In the genomic region with DNA sequence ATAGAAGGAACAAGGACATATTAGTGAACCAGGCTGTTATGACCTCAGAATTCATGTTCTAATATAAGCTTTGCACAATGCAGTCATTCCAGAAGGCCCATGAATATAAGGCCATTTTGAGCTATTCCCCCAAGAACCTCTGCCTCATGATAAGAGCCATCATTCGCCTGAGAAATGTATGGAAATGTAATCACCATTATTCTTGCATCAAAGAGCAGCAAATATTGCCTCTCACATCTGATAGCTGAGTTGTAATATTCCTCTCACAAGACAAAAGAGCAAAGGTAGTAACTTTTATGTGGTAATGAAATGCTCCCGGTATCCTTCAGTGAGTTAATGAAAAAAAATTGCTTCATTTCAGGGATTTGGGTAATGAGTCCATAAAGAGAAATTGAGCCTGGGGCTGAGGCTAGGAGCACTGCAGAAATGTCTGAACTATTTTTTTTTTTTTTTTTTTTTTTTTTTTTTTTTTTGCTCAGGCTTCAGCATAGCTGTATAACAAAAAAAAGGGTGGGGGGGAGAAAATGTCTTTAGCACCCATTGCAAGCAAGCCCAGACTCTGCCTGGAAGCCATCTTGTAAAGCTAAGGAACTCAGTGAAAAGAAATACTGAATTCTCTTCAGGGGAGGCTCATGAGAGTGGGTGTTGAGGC, we compare ENCODE assay signal across 21 mouse cellular contexts.
DNase-seq lines count a peak whose midpoint lies in the region; ATAC-seq and TF ChIP-seq lines count a peak whose summit lies in the region.
"Had no signal": no experiment of that assay in that cellular context is flagged by ENCODE, and none has a peak within 500 bp of the region (broad histone marks: within the 10 kb centered on the region; RNA-seq: fewer than 3 reads in every experiment).

No protein-coding gene starts in this region.

- peak; percentile 29; the same call in 1 of the 2 replicates for ATAC-seq in intestine, embryonic 16.5 days
- ATAC-seq in neural tube, embryonic 15.5 days (ENCODE audit: low FRiP score) = peak; percentile 74
- no peak for ATAC-seq in forebrain, embryonic 13.5 days
- ATAC-seq: forebrain, embryonic 16.5 days had no signal

- TF ChIP-seq CTCF in layer of hippocampus, adult 2 months (conservative IDR thresholded peaks at IDR 0.05) = no peak

- 67% methylated on average over 2 of the region's 2 CpGs for WGBS in intestine, embryonic 16.5 days
- 43% methylated on average over 2 of the region's 2 CpGs for WGBS in neural tube, embryonic 15.5 days
- WGBS in forebrain, embryonic 13.5 days = 85% methylated on average over 2 of the region's 2 CpGs

- peak overlapping the region; percentile 28; the same call in 1 of the 2 replicates for H3K27ac ChIP-seq in layer of hippocampus, adult 2 months
- H3K27ac ChIP-seq in ES-E14 (ENCODE audit: insufficient read depth, low read depth, low read length, poor library complexity, severe bottlenecking) = no peak overlapping the region
- peak overlapping the region; percentile 33; the same call in 1 of the 2 replicates for H3K27ac ChIP-seq in intestine, embryonic 16.5 days (ENCODE audit: low read length)
- H3K27ac ChIP-seq in neural tube, embryonic 15.5 days (replicated peaks) = peak overlapping the region; percentile 60; the same call in 1 of the 2 replicates
- no peak overlapping the region for H3K27ac ChIP-seq in forebrain, embryonic 13.5 days
- H3K27ac ChIP-seq: embryonic facial prominence, embryonic 15.5 days; forebrain, embryonic 10.5 days; heart, embryonic 13.5 days; hindbrain, embryonic 12.5 days had no signal

- in situ Hi-C loops in ES-E14 (cut with MboI; ENCODE audit: low sequenced_read_pairs in 2 of 2, unreplicated experiment in 2 of 2) = no loop called here

- no peak overlapping the region for H3K4me2 ChIP-seq in intestine, embryonic 16.5 days (ENCODE audit: low read depth, low read length)
- H3K4me2 ChIP-seq in neural tube, embryonic 15.5 days = no peak overlapping the region
- no peak overlapping the region for H3K4me2 ChIP-seq in forebrain, embryonic 13.5 days
- H3K4me2 ChIP-seq: embryonic facial prominence, embryonic 15.5 days; heart, embryonic 13.5 days; hindbrain, embryonic 12.5 days had no signal

- H3K4me1 ChIP-seq in ES-E14 (ENCODE audit: control insufficient read depth in 2 of 2, insufficient read depth in 2 of 2, low read length in 2 of 2, poor library complexity in 1 of 2) = no peaks in the 10 kb centered on the region; a peak in 1 of 4 replicates
- H3K4me1 ChIP-seq in intestine, embryonic 16.5 days (ENCODE audit: control insufficient read depth, insufficient read depth, low read length) = peaks cover 2% of the 10 kb centered on the region; the same call in 1 of the 2 replicates
- H3K4me1 ChIP-seq in neural tube, embryonic 15.5 days = no peaks in the 10 kb centered on the region
- H3K4me1 ChIP-seq in forebrain, embryonic 13.5 days = no peaks in the 10 kb centered on the region
- H3K4me1 ChIP-seq: embryonic facial prominence, embryonic 15.5 days; forebrain, embryonic 10.5 days; hindbrain, embryonic 12.5 days had no signal

- H3K9me3 ChIP-seq in ES-E14 (ENCODE audit: control insufficient read depth, insufficient read depth, low read depth, low read length) = no peaks in the 10 kb centered on the region
- H3K9me3 ChIP-seq in intestine, embryonic 16.5 days (ENCODE audit: control insufficient read depth, low read length) = no peaks in the 10 kb centered on the region
- H3K9me3 ChIP-seq in neural tube, embryonic 15.5 days (replicated peaks) = no peaks in the 10 kb centered on the region
- H3K9me3 ChIP-seq in forebrain, embryonic 13.5 days (replicated peaks) = no peaks in the 10 kb centered on the region
- H3K9me3 ChIP-seq: embryonic facial prominence, embryonic 15.5 days; forebrain, embryonic 10.5 days; heart, embryonic 13.5 days; hindbrain, embryonic 12.5 days had no signal

- H3K4me3 ChIP-seq in layer of hippocampus, adult 2 months = no peak overlapping the region
- no peak overlapping the region for H3K4me3 ChIP-seq in ES-E14 (ENCODE audit: insufficient read depth in 1 of 2, low read depth in 1 of 2, low read length in 2 of 2, poor library complexity in 1 of 2, severe bottlenecking in 1 of 2)
- no peak overlapping the region for H3K4me3 ChIP-seq in intestine, embryonic 16.5 days (ENCODE audit: low read length)
- no peak overlapping the region for H3K4me3 ChIP-seq in neural tube, embryonic 15.5 days (replicated peaks)
- no peak overlapping the region for H3K4me3 ChIP-seq in forebrain, embryonic 13.5 days
- H3K4me3 ChIP-seq: embryonic facial prominence, embryonic 15.5 days; erythroblast, embryonic 14.5 days; forebrain, embryonic 10.5 days; heart, embryonic 13.5 days; hindbrain, embryonic 12.5 days had no signal

- DNase-seq in layer of hippocampus, adult 2 months (ENCODE audit: low spot score in 2 of 2) = no peak
- no peak for DNase-seq in layer of hippocampus, adult 8-10 months (ENCODE audit: low spot score in 2 of 2)
- DNase-seq in ES-E14 (ENCODE audit: low read depth, low spot score) = no peak
- DNase-seq in gastrocnemius, postnatal 25 days = no peak
- DNase-seq: adrenal gland, adult 8-10 months; adrenal gland, postnatal 36 days; cerebellum, adult 11 months; cerebellum, adult 8-10 months; cerebellum, postnatal 14 days; embryo, embryonic 11 days; gastrocnemius, postnatal 36 days; heart, postnatal 4 days had no signal

- no peaks in the 10 kb centered on the region for H3K36me3 ChIP-seq in ES-E14 (ENCODE audit: control insufficient read depth, insufficient read depth, low read length, poor library complexity, severe bottlenecking)
- H3K36me3 ChIP-seq in intestine, embryonic 16.5 days (ENCODE audit: control insufficient read depth, insufficient read depth, low read length) = no peaks in the 10 kb centered on the region
- H3K36me3 ChIP-seq in neural tube, embryonic 15.5 days = no peaks in the 10 kb centered on the region
- no peaks in the 10 kb centered on the region for H3K36me3 ChIP-seq in forebrain, embryonic 13.5 days (ENCODE audit: poor library complexity, severe bottlenecking)
- H3K36me3 ChIP-seq: embryonic facial prominence, embryonic 15.5 days; forebrain, embryonic 10.5 days; heart, embryonic 13.5 days; hindbrain, embryonic 12.5 days had no signal

- no peaks in the 10 kb centered on the region for H3K27me3 ChIP-seq in intestine, embryonic 16.5 days (replicated peaks; ENCODE audit: control insufficient read depth, insufficient read depth, low read length)
- H3K27me3 ChIP-seq in neural tube, embryonic 15.5 days (replicated peaks) = no peaks in the 10 kb centered on the region
- no peaks in the 10 kb centered on the region for H3K27me3 ChIP-seq in forebrain, embryonic 13.5 days
- H3K27me3 ChIP-seq: embryonic facial prominence, embryonic 15.5 days; heart, embryonic 13.5 days; hindbrain, embryonic 12.5 days had no signal

- no peak overlapping the region for H3K9ac ChIP-seq in ES-E14 (ENCODE audit: insufficient read depth, low read depth, low read length, poor library complexity, severe bottlenecking)
- no peak overlapping the region for H3K9ac ChIP-seq in intestine, embryonic 16.5 days (ENCODE audit: low read depth, low read length)
- H3K9ac ChIP-seq in neural tube, embryonic 15.5 days (replicated peaks) = no peak overlapping the region
- no peak overlapping the region for H3K9ac ChIP-seq in forebrain, embryonic 13.5 days
- H3K9ac ChIP-seq: embryonic facial prominence, embryonic 15.5 days; heart, embryonic 13.5 days; hindbrain, embryonic 12.5 days had no signal

TF ChIP-seq in ES-E14, 5 proteins besides CTCF, POLR2A, EP300 and RAD21:
- TF ChIP-seq ZC3H11A (IDR thresholded peaks at IDR 0.05; ENCODE audit: borderline replicate concordance, low read depth, low read length) (no peak), HCFC1 (IDR thresholded peaks at IDR 0.05; ENCODE audit: borderline replicate concordance, insufficient read depth, low read length) (no peak), ZNF384 (IDR thresholded peaks at IDR 0.05; ENCODE audit: low read depth, low read length) (peak; percentile 73)
TF ChIP-seq in ES-E14: peak in this region for 1.

Comparison
In these comparisons a context has a peak if more than half of its experiments do, and no peak if none do; other contexts are left out.
1. H3K27ac ChIP-seq: peak in layer of hippocampus, adult 2 months (single experiment), intestine, embryonic 16.5 days (single experiment) and neural tube, embryonic 15.5 days (single experiment); none in ES-E14 (single experiment) and forebrain, embryonic 13.5 days (single experiment).